Mouse (Mus musculus): ENCODE results near the gene Lsm6.

Lsm6 gene

GRCm38 (mm10) chr8:78806006-78806405 is 14.9 kb downstream of the Lsm6 start:
- DNase-seq (ENCODE audit: low read depth) = no peak

GRCm38 (mm10) chr8:78801201-78801600 is 19.7 kb downstream of the Lsm6 start:
- no peak for DNase-seq (ENCODE audit: low read depth)

- no peak for DNase-seq (ENCODE audit: low read depth)
Observed at GRCm38 (mm10) chr8:78798671-78799070, 22.3 kb downstream of the Lsm6 start.

GRCm38 (mm10) chr8:78797985-78798384 is 23.0 kb downstream of the Lsm6 start:
- DNase-seq (ENCODE audit: low read depth) = no peak

- DNase-seq (ENCODE audit: low read depth) = no peak
Observed at GRCm38 (mm10) chr8:78793231-78793630, 27.7 kb downstream of the Lsm6 start.

- DNase-seq (ENCODE audit: low read depth) = no peak
Observed at GRCm38 (mm10) chr8:78776816-78777215, 44.1 kb downstream of the Lsm6 start.

- no peak for DNase-seq (ENCODE audit: low read depth)
Observed at GRCm38 (mm10) chr8:78771256-78771655, 49.7 kb downstream of the Lsm6 start.

GRCm38 (mm10) chr8:78770584-78770983 is 50.4 kb downstream of the Lsm6 start:
- no peak for DNase-seq (ENCODE audit: low read depth)

GRCm38 (mm10) chr8:78765556-78765955 is 55.4 kb downstream of the Lsm6 start:
- no peak for DNase-seq (ENCODE audit: low read depth)

- no peak for DNase-seq (ENCODE audit: low read depth)
Observed at GRCm38 (mm10) chr8:78764976-78765375, 56.0 kb downstream of the Lsm6 start.

- no peak for DNase-seq (ENCODE audit: low read depth)
Observed at GRCm38 (mm10) chr8:78759139-78759538, 61.8 kb downstream of the Lsm6 start.

- DNase-seq (ENCODE audit: low read depth) = no peak
Observed at GRCm38 (mm10) chr8:78754986-78755385, 66.0 kb downstream of the Lsm6 start.
